Mouse (Mus musculus) erythroblast, embryonic 14.5 days (primary cell): ENCODE data around the gene Cdkal1. TPM values are rescaled to one million over a fixed set of nuclear protein-coding genes. Genes with fewer than 3 reads are reported as not detected.

ENCODE experiments used
- H3K27me3 ChIP-seq: 2 replicates; pipeline ENCODE4 v1.6.1; 2012; ENCODE audit warnings: inconsistent platforms; ENCODE audit not compliant: control insufficient read depth
- H3K36me3 ChIP-seq: 2 replicates; pipeline ENCODE4 v1.6.1; 2012; ENCODE audit warnings: mild to moderate bottlenecking, inconsistent platforms; ENCODE audit not compliant: control insufficient read depth
- H3K4me1 ChIP-seq: 2 replicates; pipeline ENCODE4 v1.6.1; 2012; ENCODE audit warnings: inconsistent platforms; ENCODE audit not compliant: control insufficient read depth
- H3K4me3 ChIP-seq: replicated peaks from 2 replicates; pipeline ENCODE3; 2012; ENCODE audit warnings: moderate library complexity, mild to moderate bottlenecking, inconsistent platforms
- H3K9me3 ChIP-seq: 2 replicates; pipeline ENCODE4 v1.6.1; 2012; ENCODE audit warnings: low read length, inconsistent platforms, mixed read lengths; ENCODE audit not compliant: control insufficient read depth
- GATA1 ChIP-seq: IDR thresholded peaks from 2 replicates; pipeline ENCODE4 v1.6.1; 2012; ENCODE audit warnings: low read length, inconsistent platforms, mixed read lengths
- TAL1 ChIP-seq: IDR thresholded peaks from 3 replicates; pipeline ENCODE4 v1.6.1; 2012; ENCODE audit warnings: low read length, inconsistent platforms, mixed read lengths
- polyA plus RNA-seq: library from polyadenylated mRNA; stranded (reverse); fragments of >175 nt; gene quantifications from 2 replicates; pipeline ENCODE4 v1.2.3, GENCODE M21; 2012

The Cdkal1 gene
- polyA plus RNA-seq, 1 experiment: 0.10 TPM

DNA sequence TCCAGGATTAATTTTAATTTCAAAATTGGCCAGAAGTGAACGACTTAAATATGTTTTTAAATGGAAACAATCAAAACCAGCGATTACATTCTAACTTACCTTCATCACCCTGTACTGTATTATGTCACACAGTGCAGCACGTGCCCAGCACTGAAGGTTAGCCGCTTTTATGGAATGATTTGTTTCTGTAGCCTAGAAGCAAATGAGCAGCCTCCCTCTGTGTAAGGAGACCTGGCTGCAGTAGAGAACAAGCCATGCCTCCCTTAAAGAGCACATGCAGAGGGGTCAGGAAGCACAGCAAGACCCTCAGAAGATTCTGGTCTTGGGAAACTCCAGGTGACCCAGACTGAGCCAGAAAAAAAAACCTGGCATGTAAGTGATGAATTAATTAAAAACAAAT lies 459.8 kb downstream of the Cdkal1 start:
- Histone ChIP-seq H3K4me3 (no peak overlapping the region), H3K36me3 (no peaks in the 10 kb centered on the region), H3K9me3 (no peaks in the 10 kb centered on the region), H3K27me3 (no peaks in the 10 kb centered on the region), H3K4me1 (no peaks in the 10 kb centered on the region)
- TF ChIP-seq GATA1: no peak
- no peak for TF ChIP-seq TAL1

DNA sequence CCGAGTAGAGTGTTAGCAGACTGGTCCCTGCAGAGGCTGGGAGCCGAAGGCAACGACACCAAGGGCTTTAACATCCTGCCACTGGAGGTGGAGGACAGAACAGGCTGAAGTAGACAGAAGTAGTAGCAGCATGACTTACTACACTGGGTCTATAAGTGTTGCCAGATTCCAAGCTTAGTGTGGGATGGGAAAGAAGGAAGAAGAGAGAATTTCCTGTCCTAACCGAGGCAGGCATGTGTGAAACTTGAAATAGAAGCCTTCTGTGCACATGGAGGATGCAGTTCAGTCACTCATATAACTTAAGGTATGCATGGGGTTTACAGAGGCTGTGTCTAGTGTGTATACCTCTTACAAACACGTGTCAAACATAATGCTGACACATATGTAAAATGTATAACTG lies 465.4 kb downstream of the Cdkal1 start:
- H3K27me3 ChIP-seq: no peaks in the 10 kb centered on the region
- no peaks in the 10 kb centered on the region for H3K4me1 ChIP-seq
- no peak overlapping the region for H3K4me3 ChIP-seq
- no peaks in the 10 kb centered on the region for H3K9me3 ChIP-seq
- H3K36me3 ChIP-seq: no peaks in the 10 kb centered on the region
- no peak for TF ChIP-seq TAL1
- no peak for TF ChIP-seq GATA1

DNA sequence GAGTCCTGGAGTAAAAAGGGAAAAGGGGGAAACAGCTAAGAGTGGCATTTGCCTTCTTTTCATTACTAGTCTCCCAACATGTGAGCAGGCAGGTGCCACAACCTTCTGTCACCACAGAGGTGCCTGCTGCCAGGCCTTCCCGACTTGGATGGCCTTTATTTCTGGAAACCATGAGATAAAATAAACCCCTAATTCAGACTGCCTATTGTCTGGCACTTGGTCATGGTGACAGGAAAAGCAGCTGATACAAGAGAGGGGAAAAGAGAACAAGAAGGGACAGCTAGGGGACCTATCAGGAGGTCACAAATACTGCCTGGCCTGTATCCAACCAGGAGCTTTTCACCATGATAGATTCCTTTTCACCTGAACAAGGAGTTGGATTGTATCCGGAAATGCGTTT lies 466.6 kb downstream of the Cdkal1 start:
- TF ChIP-seq GATA1 (no peak), TAL1 (no peak)
- Histone ChIP-seq H3K4me1 (no peaks in the 10 kb centered on the region), H3K4me3 (no peak overlapping the region), H3K27me3 (no peaks in the 10 kb centered on the region), H3K9me3 (no peaks in the 10 kb centered on the region), H3K36me3 (no peaks in the 10 kb centered on the region)

DNA sequence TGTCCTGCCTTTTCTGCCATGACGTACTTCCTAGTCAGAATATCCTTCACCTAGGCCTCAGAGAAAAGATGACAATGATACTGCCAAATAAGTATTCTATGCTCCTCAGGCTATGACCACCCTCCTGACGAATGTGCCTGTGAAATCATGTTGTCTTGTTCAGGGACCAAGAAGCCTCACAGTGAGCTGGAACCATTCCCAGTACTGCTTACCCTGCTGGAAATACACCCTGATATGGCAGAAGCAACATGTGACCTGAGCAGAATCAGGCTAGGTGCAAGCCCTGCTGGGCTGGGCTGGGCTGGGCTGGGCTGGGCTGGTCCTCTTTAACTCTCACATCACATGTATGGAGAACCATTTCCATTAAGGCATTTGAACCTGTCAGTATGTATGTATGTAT lies 477.9 kb downstream of the Cdkal1 start:
- Histone ChIP-seq H3K36me3 (no peaks in the 10 kb centered on the region), H3K27me3 (no peaks in the 10 kb centered on the region), H3K4me3 (no peak overlapping the region), H3K4me1 (no peaks in the 10 kb centered on the region), H3K9me3 (no peaks in the 10 kb centered on the region)
- TF ChIP-seq GATA1 (no peak), TAL1 (no peak)

DNA sequence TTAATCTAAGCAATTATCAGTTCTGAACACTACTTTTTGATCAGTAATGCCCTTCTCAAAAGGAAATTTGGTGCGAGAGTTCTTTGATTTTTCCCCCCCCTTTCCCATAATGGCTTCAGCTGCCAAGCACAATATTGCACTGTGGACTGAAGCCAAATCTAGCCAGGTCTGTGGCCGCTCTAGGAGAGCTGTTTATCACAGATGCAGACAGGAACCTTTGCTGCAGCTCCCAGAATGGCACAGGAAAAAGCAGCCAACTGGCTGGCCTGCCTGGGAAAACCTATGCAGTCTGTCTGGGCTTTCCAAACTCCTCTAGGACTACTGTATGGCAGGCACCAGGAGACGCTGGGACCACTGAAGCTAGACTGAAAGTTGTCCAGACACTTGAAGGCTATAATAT lies 483.6 kb downstream of the Cdkal1 start:
- Histone ChIP-seq H3K4me1 (no peaks in the 10 kb centered on the region), H3K9me3 (no peaks in the 10 kb centered on the region), H3K27me3 (no peaks in the 10 kb centered on the region), H3K36me3 (no peaks in the 10 kb centered on the region), H3K4me3 (no peak overlapping the region)
- TF ChIP-seq GATA1: no peak
- TF ChIP-seq TAL1: no peak

DNA sequence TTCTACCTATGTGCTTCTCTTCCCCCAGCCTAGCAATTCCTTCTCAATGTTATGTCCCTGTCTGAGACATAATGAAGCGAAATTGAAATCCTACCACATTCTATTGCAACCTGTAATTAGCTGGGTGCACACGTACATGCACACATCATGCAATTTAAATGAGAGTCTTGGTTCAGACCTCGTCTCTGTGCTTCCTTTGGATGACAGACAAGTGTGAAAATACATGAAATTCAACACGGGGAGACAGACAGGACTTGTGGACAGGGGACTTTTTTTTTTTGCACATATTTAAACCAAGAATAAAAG lies 484.1 kb downstream of the Cdkal1 start:
- no peaks in the 10 kb centered on the region for H3K27me3 ChIP-seq
- no peaks in the 10 kb centered on the region for H3K4me1 ChIP-seq
- TF ChIP-seq TAL1: no peak
- TF ChIP-seq GATA1: no peak

DNA sequence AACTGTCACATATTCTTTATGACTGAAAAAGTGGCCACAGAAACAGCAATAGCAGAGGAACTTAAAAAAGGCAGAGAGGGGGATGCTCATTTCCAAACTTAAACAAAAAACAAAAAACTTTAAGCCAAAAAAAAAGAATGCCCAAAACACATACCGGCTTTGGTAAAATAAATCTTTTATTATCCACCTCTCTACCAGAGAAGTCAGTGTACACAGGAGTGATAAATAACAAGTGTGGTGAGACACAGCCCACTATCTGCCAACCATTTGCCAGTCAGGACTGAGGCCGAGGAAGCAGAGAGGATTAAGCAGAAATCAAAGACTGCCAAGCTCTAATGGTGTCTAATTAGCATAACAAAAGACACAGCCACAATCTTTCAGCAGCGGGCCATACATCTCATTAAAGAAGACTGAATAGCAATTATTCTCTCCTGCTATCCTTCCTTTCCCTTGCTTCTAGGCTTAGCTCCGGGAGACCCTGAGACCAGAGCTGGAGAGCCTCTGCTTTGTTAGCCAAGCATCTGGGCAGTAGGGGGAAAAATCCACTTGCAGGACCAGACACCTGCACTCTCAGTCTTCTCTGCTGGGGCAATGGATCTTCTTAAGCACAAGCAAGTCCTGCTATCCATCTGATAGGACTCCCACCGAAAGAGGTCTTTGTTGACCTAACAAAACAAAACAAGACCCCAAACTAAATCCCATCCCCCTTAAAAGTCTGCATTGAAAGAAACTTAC lies 484.6 kb downstream of the Cdkal1 start:
- H3K4me3 ChIP-seq: no peak overlapping the region
- H3K4me1 ChIP-seq: no peaks in the 10 kb centered on the region
- no peaks in the 10 kb centered on the region for H3K9me3 ChIP-seq
- TF ChIP-seq TAL1 (no peak), GATA1 (no peak)
- no peaks in the 10 kb centered on the region for H3K36me3 ChIP-seq
- no peaks in the 10 kb centered on the region for H3K27me3 ChIP-seq

More for the DNA sequence above, 484.1 kb downstream of the Cdkal1 start:
- Histone ChIP-seq H3K9me3 (no peaks in the 10 kb centered on the region), H3K4me3 (no peak overlapping the region), H3K36me3 (no peaks in the 10 kb centered on the region)

DNA sequence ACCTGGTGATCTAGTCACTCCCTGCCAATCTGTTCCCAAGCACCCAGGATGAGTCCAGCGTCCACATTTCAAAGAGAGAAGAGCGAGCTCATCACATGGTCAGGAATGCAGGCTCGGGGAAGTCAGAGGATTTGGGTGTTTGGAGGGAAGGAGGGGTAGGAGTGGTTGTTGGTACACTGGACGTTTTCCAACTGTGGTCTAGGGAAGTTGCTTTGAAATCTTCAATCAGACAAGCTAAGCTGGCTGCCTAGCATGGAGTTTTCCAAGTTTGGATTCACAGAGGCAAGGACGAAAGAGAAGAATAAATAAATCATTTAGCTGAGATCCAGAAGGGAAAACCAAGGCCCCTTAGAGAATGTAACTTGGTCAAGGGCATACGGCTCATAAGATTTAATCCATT lies 486.7 kb downstream of the Cdkal1 start:
- no peaks in the 10 kb centered on the region for H3K4me1 ChIP-seq
- no peaks in the 10 kb centered on the region for H3K36me3 ChIP-seq
- no peak for TF ChIP-seq GATA1
- no peak for TF ChIP-seq TAL1
- no peaks in the 10 kb centered on the region for H3K9me3 ChIP-seq
- no peaks in the 10 kb centered on the region for H3K27me3 ChIP-seq
- no peak overlapping the region for H3K4me3 ChIP-seq

DNA sequence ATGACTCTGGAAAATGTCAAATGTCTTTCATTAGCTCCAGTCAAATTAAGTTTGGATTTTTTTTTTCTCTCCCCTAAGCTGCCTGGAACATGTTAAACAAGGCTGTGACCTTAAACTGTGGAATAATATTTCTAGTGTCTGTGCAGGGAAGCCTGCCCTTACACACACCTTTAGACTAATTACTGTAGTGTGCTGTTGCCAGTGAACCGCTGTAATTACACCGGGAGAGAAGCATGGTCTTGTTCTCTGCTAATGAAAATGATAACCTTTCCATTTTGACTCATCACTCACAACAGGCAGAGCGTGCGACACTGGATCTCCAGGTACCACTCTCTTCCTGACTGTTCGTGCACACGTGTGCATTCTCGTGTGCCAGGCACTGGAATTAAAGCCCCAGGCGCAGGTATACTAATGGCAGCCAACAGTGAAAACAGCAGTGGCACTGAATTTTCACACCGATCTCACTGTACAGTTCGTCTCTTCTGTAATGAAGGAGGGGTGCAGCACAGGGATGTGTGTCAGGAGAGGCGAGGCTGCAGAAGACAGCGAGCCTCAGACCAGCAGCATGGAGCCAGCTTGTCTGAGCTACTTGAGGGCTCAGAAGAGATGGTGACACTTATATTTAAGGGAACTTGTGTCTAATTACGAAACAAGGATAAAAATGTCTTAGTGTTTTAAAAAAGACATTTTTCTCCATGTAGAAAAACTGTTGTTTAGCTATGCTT lies 490.4 kb downstream of the Cdkal1 start:
- no peak overlapping the region for H3K4me3 ChIP-seq
- H3K27me3 ChIP-seq: no peaks in the 10 kb centered on the region
- no peak for TF ChIP-seq GATA1
- TF ChIP-seq TAL1: no peak
- H3K36me3 ChIP-seq: no peaks in the 10 kb centered on the region
- H3K4me1 ChIP-seq: no peaks in the 10 kb centered on the region
- H3K9me3 ChIP-seq: no peaks in the 10 kb centered on the region

DNA sequence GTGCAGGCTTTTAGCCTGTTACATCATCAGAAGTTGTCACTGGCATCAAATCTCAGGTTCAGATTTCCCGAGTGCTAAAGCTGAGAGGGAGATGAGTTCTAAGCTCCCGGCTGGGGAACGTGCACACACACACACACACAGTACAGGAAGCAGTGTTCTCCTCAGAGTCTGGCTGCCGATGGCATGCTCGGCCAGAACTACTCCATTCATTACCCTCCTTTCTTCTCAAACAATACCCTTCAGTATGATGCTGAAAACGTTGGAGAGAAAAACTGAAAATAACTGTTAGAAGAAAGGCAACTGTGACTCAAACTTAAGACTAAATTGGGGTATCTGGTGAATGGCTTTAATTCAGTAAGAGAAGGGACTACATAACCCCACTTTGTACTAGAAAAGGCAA lies 491.5 kb downstream of the Cdkal1 start:
- TF ChIP-seq TAL1 (no peak), GATA1 (no peak)
- Histone ChIP-seq H3K36me3 (no peaks in the 10 kb centered on the region), H3K4me3 (no peak overlapping the region), H3K9me3 (no peaks in the 10 kb centered on the region), H3K27me3 (no peaks in the 10 kb centered on the region), H3K4me1 (no peaks in the 10 kb centered on the region)
